Mouse (Mus musculus): ENCODE data around the gene Zfp13.

Gene Zfp13

GRCm38 (mm10) chr17:23587253-23587652 lies 12.0 kb downstream of the Zfp13 start:
- no peak for DNase-seq

GRCm38 (mm10) chr17:23585721-23586491 lies 13.4 kb downstream of the Zfp13 start:
- peak; percentile 83 for DNase-seq

- no peak for DNase-seq
Measured at GRCm38 (mm10) chr17:23584786-23585185, 14.5 kb downstream of the Zfp13 start.

GRCm38 (mm10) chr17:23575951-23576552 lies 23.2 kb downstream of the Zfp13 start:
- no peak for DNase-seq

GRCm38 (mm10) chr17:23574130-23574529 lies 25.2 kb downstream of the Zfp13 start:
- no peak for DNase-seq

GRCm38 (mm10) chr17:23572059-23572458 lies 27.2 kb downstream of the Zfp13 start:
- DNase-seq, result no peak

GRCm38 (mm10) chr17:23571084-23571483 lies 28.2 kb downstream of the Zfp13 start:
- DNase-seq, result no peak

- peak; percentile 52 for DNase-seq
Measured at GRCm38 (mm10) chr17:23570017-23570416, 29.3 kb downstream of the Zfp13 start.

GRCm38 (mm10) chr17:23568370-23568769 lies 30.9 kb downstream of the Zfp13 start:
- DNase-seq, result no peak

GRCm38 (mm10) chr17:23566787-23567186 lies 32.5 kb downstream of the Zfp13 start:
- DNase-seq, result no peak

- no peak for DNase-seq
Measured at GRCm38 (mm10) chr17:23564368-23564715, 34.9 kb downstream of the Zfp13 start.

- peak; percentile 95 for DNase-seq
Measured at GRCm38 (mm10) chr17:23563595-23564367, 35.5 kb downstream of the Zfp13 start, which contains the start of gene Zfp213. Gene Zfp213, minus strand, starts transcription at chr17:23564238.

GRCm38 (mm10) chr17:23559767-23560166 lies 39.5 kb downstream of the Zfp13 start:
- DNase-seq, result no peak

- DNase-seq, result no peak
Measured at GRCm38 (mm10) chr17:23555243-23555916, 43.9 kb downstream of the Zfp13 start.

GRCm38 (mm10) chr17:23554321-23554720 lies 45.0 kb downstream of the Zfp13 start:
- DNase-seq, result no peak

- DNase-seq, result no peak
Measured at GRCm38 (mm10) chr17:23553634-23554120, 45.6 kb downstream of the Zfp13 start.

GRCm38 (mm10) chr17:23552896-23553633 lies 46.2 kb downstream of the Zfp13 start:
- DNase-seq, result no peak

GRCm38 (mm10) chr17:23551963-23552362 lies 47.3 kb downstream of the Zfp13 start:
- peak; percentile 58 for DNase-seq

- peak; percentile 66 for DNase-seq
Measured at GRCm38 (mm10) chr17:23551416-23551815, 47.9 kb downstream of the Zfp13 start.

GRCm38 (mm10) chr17:23550856-23551255 lies 48.4 kb downstream of the Zfp13 start:
- DNase-seq, result no peak

GRCm38 (mm10) chr17:23550188-23550791 lies 49.0 kb downstream of the Zfp13 start:
- peak; percentile 98 for DNase-seq

GRCm38 (mm10) chr17:23549441-23549840 lies 49.8 kb downstream of the Zfp13 start:
- DNase-seq, result peak; percentile 71

All from cerebellum, adult 9-10 months (tissue).